Mouse (Mus musculus) embryonic fibroblast, embryonic 13.5 days (primary cell): ENCODE results near the gene Creb3l1.

ENCODE experiments used
- CTCF ChIP-seq: IDR thresholded peaks from 2 replicates; pipeline ENCODE4 v1.5.1; 2011; ENCODE audit warnings: mild to moderate bottlenecking, control low read depth, low read length, moderate library complexity, borderline replicate concordance; ENCODE audit not compliant: insufficient read depth
- POLR2A ChIP-seq: IDR thresholded peaks from 2 replicates; pipeline ENCODE4 v1.6.1; 2011; ENCODE audit warnings: low read depth, mild to moderate bottlenecking, control low read depth, low read length, moderate library complexity

GRCm38 (mm10) chr2:92029387-92030133 is 5.3 kb upstream of the Creb3l1 start:
- TF ChIP-seq POLR2A: no peak
- no peak for TF ChIP-seq CTCF
